Mouse (Mus musculus) colon, adult 2 months (tissue): ENCODE measurements around the gene Pgp. TPM values are rescaled to one million over a fixed set of nuclear protein-coding genes. Genes with fewer than 3 reads are reported as not detected.

ENCODE experiments used
- polyA plus RNA-seq: library from polyadenylated mRNA; depleted of rRNA; stranded (reverse); fragments of >200 nt; gene quantifications from 2 replicates; pipeline ENCODE4 v1.2.3, GENCODE M21; 2012; rRNA removed

Gene Pgp
- polyA plus RNA-seq: 161 and 194 TPM in 2 replicates

GRCm38 (mm10) chr17:24469910-24470602, at the start of gene Pgp, which contains the start of gene E4f1:
Gene Pgp, plus strand, starts transcription at chr17:24470392.
Gene E4f1, minus strand, starts transcription at chr17:24470313.

GRCm38 (mm10) chr17:24426471-24427169, 43.6 kb upstream of the Pgp start, which contains the start of gene Eci1:
Gene Eci1, plus strand, starts transcription at chr17:24426641.

GRCm38 (mm10) chr17:24442632-24443155, 27.5 kb upstream of the Pgp start, which contains the start of gene Dnase1l2:
Gene Dnase1l2, minus strand, starts transcription at chr17:24443105.

DNA sequence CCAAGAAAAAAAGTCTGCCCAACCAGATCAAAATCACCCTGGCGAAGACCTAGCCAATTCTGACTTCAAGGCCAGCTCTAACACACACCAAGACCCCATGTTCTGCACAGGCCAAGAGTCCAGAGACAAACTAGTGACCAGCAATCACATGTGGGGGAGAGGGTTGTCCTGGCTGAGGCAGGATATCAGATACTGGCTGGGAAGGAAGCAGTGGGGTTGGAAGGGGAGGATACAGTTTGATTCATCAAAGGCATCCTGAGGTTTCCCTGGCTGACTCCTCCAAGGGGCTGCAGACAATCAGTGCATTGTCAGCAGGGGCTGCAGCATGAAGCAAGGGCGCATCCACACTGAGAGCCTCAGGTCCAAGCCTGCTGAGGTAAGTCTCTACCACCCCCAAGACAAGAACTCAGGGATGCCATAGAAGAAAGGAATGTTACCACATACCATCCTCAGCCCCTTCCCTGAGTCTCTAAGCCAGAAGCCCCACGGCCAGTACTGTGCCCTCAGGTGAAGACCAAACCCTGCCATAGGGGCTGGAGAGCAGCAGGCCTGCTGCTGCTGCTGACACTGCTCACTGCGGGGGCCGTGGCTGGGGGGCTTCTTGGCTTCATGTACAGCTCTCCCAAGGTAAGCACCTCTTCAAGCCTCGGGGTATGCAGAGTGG, 3.6 kb downstream of the Pgp start, which contains the start of gene Bricd5:
Gene Bricd5 (plus strand): TSS at position 273 of the 664 bp plus-strand sequence.

GRCm38 (mm10) chr17:24478663-24479380, 8.6 kb downstream of the Pgp start, which contains the start of gene Mlst8:
Gene Mlst8, minus strand, starts transcription at chr17:24479078.

DNA sequence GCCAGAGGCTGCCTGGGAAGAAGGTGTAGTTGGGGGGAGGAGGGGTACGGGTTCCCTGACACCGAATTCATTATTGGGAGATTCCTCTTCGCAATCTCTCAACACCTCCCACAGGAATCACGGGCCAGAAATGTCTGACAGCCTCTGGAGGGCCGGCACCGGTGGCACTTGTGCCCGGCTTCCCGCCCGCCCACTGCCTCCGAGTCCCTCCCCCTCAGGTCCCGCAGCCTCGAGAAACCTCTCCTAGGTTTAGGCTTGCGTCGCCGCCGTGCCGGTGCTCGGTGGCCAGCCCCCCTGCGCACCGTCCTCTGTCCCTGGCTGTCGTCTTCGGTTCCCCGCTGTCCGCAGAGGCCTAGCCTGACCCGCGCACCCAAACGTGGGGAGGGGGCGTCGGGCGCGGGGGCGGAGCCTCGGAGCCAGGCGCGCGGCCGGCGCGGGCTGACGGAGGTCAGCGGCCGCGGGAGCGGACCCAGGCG, 18.0 kb downstream of the Pgp start, which contains the start of gene Caskin1:
Gene Caskin1 (plus strand): TSS at position 416 of the 476 bp plus-strand sequence.

Other genes starting within 250 kb of the Pgp start
- 7.2 and 8.4 TPM in 2 replicates for gene Tedc2, start 249.5 kb upstream of the Pgp start, polyA plus RNA-seq
- 8.1 and 8.6 TPM in 2 replicates for gene Ccnf, start 218.9 kb upstream of the Pgp start, polyA plus RNA-seq
- gene Abca17, start 119.3 kb upstream of the Pgp start, polyA plus RNA-seq: not detected in 2 replicates
- 38.7 and 43.5 TPM in 2 replicates for gene Abca3, start 118.4 kb upstream of the Pgp start, polyA plus RNA-seq
- gene Rnps1, start 55.8 kb upstream of the Pgp start, polyA plus RNA-seq: 86.7 and 89.1 TPM in 2 replicates
- 83.1 and 90.4 TPM in 2 replicates for gene Eci1, start 43.8 kb upstream of the Pgp start, polyA plus RNA-seq
- gene Dnase1l2, start 27.3 kb upstream of the Pgp start, polyA plus RNA-seq: 8.1 and 11.0 TPM in 2 replicates
- gene E4f1, start 79 bp upstream of the Pgp start, polyA plus RNA-seq: 86.5 and 103 TPM in 2 replicates
- 2.0 and 2.5 TPM in 2 replicates for gene Bricd5, start 3.5 kb downstream of the Pgp start, polyA plus RNA-seq
- gene Mlst8, start 8.7 kb downstream of the Pgp start, polyA plus RNA-seq: 45.6 and 60.0 TPM in 2 replicates
- 1.5 and 1.7 TPM in 2 replicates for gene Caskin1, start 18.2 kb downstream of the Pgp start, polyA plus RNA-seq
- gene Traf7, start 57.5 kb downstream of the Pgp start, polyA plus RNA-seq: 179 and 213 TPM in 2 replicates
- gene Rab26, start 63.8 kb downstream of the Pgp start, polyA plus RNA-seq: 0.26 and 1.8 TPM in 2 replicates
- 80.1 and 86.9 TPM in 2 replicates for gene Pkd1, start 79.4 kb downstream of the Pgp start, polyA plus RNA-seq
- 126 and 137 TPM in 2 replicates for gene Tsc2, start 162.2 kb downstream of the Pgp start, polyA plus RNA-seq
- gene Nthl1, start 162.3 kb downstream of the Pgp start, polyA plus RNA-seq: 8.2 and 8.6 TPM in 2 replicates
- 81.0 and 93.6 TPM in 2 replicates for gene Slc9a3r2, start 179.9 kb downstream of the Pgp start, polyA plus RNA-seq
- gene Npw, start 188.1 kb downstream of the Pgp start, polyA plus RNA-seq: 0.44 and 0.66 TPM in 2 replicates
- 124 and 127 TPM in 2 replicates for gene Zfp598, start 199.3 kb downstream of the Pgp start, polyA plus RNA-seq
- gene Syngr3, start 219.6 kb downstream of the Pgp start, polyA plus RNA-seq: 4.1 and 4.6 TPM in 2 replicates
- gene Gfer, start 225.8 kb downstream of the Pgp start, polyA plus RNA-seq: 59.1 and 69.9 TPM in 2 replicates
- 235 and 246 TPM in 2 replicates for gene Noxo1, start 225.8 kb downstream of the Pgp start, polyA plus RNA-seq
- gene Tbl3, start 237.3 kb downstream of the Pgp start, polyA plus RNA-seq: 43.3 and 49.1 TPM in 2 replicates
- not detected in 2 replicates for gene Rnf151, start 247.7 kb downstream of the Pgp start, polyA plus RNA-seq
- 3,267 and 3,407 TPM in 2 replicates for gene Rps2, start 247.7 kb downstream of the Pgp start, polyA plus RNA-seq